Mouse (Mus musculus): ENCODE measurements around the gene Tada1. TPM values are rescaled to one million over a fixed set of nuclear protein-coding genes. Genes with fewer than 3 reads are reported as not detected.

Tada1 gene
- total RNA-seq, 2 experiments from 2014 or later: 6.0 to 14.8 TPM

DNA sequence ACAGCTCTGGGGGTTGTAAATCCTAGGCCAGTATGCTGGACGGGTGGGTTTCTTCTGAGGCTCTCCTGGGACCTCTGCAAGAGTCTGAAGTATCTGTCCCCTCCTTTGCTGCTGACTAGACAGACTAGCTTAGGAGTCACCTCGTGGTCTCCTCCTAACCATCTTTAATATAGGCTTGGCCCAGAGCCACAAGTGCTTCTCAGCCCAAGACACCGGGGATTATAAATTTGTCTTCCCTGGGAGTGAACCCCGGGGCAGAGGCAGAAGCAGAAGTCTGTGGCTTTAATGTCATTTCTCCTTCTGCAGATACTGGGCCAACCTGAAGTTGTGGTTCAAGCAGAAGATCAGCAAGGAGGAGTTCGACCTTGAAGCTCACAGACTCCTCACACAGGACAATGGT lies 2.9 kb downstream of the Tada1 start:
- no peak for ATAC-seq (replicated peaks; ENCODE audit: low FRiP score, poor library complexity, severe bottlenecking)

DNA sequence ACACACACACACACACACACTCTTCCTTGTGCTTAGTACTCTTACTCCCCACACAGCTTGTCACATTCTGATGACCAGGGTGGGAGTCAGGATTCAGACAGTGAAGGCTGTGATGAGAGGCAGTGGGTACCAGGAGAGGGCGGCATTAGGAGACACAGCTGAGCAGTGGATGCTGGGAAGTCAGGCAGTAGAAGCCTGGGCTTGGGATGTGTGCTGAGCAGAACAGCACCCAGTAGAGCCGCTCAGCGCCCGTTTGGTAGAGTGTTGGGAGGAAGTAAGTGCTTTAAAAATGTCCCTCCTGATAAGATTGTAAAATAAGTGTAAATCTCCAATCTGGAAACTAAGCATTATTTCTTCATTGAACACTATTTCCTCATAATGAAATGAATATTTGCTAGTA lies 3.7 kb downstream of the Tada1 start:
- ATAC-seq (replicated peaks; ENCODE audit: low FRiP score, poor library complexity, severe bottlenecking): no peak

DNA sequence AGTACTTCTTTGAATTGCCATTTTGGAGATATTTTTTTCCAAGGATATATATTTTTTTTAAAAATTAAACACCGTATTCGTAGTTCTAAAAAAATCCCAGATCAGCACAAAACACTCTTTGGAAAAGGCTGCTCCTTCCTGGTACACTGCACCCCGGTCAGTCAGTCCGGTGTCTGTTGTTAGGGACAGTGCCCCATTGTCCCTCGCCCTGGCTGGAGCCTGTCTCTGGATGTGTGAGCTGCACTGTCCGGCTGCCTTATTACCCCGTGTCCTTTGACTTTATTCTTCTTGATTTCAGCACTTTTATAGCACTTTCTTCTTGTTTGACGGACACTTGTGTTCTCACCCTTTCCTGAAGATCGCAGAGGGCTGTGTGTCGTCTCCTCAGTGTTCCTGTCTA lies 5.7 kb downstream of the Tada1 start:
- no peak for ATAC-seq (replicated peaks; ENCODE audit: low FRiP score, poor library complexity, severe bottlenecking)

DNA sequence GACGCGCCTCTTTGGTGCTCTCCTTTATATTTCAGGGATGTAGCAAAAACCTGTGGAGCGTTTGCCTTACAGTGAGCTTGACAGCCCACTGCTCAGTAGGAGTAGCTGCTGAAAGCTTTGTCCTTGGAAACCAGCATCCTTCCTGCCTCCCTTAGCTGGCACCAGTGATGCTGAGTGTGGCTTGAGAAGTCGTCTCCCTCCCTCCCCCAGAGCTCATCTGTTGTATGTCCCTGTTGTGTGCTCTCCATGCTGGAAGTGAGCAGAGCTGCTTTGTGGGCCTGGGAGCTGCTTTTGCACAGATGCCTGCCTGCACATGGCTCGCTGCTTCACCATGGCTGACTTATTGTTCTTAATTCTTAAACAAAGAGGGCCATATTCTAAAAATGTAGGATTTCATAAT lies 6.5 kb downstream of the Tada1 start:
- no peak for ATAC-seq (replicated peaks; ENCODE audit: low FRiP score, poor library complexity, severe bottlenecking)

DNA sequence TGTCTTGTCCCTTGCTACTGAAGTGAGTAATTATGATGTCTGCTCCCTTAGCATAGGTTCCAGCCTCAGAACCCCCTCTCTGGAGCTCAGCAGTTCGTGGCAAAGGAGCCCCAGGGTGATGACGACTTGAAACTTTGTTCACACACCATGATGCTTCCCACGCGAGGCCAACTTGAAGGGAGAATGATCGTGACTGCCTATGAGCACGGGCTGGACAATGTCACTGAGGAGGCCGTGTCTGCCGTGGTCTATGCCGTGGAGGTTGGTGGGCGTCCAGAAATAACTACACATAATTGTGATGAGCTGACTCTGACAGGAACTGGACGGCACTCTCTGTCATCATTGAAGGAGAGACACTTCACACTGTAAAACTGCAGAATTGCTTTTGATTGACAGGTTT lies 9.6 kb downstream of the Tada1 start:
- no peak for ATAC-seq (replicated peaks; ENCODE audit: low FRiP score, poor library complexity, severe bottlenecking)

DNA sequence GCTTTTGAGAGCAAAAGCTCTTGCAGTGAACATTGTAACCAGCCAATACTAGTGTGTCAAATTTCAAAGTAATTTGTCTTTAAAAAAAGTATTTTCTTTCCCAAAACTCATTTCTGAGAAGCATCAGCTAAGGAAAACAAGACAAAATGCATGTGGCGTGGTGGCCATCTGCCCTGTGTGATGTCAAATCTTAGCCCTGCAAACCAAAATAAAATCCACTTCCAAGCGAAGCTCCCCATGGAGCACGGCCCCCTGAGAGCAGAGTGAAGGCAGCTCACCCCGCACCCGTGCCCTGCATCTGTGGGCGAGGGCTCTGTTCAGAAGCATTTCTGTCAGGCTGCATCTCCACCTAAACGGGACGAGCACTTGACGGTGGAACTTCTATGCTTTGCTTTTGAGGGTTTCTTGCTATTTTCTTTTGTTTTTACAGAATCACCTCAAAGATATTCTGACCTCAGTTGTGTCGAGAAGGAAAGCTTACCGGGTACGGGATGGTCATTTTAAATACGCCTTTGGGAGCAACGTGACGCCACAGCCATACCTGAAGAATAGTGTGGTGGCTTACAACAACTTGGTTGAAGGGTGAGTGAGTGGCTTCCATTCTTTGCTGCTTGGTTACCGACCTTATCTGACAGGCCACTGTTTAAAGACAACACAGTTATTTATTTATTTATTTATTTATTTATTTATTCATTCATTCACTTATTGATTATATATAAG lies 10.7 kb downstream of the Tada1 start:
- ATAC-seq (replicated peaks; ENCODE audit: low FRiP score, poor library complexity, severe bottlenecking): no peak

DNA sequence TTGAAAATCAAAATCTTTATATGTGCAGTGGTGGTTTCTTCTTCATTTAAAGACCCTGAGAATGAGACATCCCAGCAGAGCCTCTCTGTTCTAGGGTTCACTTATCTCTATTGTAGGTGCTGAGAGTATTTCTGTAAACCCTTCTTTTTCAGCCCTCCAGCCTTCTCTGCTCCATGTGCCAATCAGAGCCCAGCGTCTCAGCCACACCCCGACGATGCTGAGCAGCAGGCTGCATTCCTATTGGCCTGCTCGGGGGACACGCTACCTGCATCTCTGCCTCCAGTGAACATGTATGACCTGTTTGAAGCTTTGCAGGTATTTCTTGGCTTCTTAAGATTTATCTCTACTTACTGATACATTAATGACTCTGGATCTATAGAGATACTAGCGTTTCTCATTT lies 12.8 kb downstream of the Tada1 start:
- no peak for ATAC-seq (replicated peaks; ENCODE audit: low FRiP score, poor library complexity, severe bottlenecking)

DNA sequence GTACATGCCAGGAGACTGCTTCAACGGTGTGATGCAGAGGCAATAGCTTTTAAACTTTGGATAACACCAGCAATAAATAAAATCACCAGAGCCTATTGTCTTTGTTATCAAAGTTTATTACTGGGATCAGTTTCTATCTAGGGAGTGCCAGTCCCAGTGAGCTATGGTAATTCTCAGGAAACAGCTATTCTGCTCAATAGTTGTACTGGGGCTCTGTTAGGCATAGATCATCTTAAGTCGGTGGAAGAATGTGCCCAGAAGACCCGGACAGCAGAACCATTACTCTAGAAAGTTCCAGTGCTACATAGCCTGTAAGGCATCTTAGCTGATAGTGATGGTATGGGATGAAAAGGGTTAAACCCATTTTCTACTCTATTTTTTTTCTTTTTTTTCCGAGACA lies 15.9 kb downstream of the Tada1 start:
- ATAC-seq (replicated peaks; ENCODE audit: low FRiP score, poor library complexity, severe bottlenecking): no peak

DNA sequence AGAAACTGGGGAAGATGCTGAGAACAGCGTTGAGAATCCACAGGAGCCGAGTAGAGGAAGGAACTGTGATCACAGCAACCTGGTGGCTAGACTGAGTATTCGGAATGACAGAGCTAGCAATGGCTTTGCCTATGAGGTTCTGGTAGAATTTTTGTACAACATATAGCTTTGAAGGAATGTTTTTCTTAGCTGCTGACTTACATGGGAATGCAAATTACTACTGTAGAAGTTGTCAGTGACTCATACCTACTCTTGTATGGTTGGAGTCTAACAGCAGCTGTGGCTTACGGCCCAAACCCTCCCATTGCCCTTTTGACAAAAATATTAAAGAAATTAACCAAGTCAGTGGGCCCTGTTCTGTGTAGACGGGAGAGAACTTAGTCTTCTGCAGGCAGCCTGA lies 16.8 kb downstream of the Tada1 start:
- ATAC-seq (replicated peaks; ENCODE audit: low FRiP score, poor library complexity, severe bottlenecking): no peak

DNA sequence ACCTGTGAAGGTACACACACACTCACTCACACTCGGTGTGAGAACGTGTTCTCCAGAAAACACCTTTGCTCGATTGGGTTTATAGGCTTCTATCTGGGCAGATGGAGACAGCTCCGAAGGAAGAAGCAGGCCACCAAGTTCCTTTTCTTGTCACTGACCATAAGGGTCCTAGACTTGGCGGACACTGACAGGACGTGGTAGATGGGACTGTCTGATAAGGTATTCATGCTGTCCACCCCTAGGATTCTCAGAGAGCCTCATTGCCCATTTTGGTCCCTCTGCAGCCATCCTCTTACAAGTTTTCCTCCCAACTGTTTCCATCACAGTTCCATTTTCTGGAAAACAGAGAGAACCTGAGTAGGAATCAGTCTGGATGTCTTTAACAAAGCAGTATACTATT lies 17.5 kb downstream of the Tada1 start:
- ATAC-seq (replicated peaks; ENCODE audit: low FRiP score, poor library complexity, severe bottlenecking): no peak

DNA sequence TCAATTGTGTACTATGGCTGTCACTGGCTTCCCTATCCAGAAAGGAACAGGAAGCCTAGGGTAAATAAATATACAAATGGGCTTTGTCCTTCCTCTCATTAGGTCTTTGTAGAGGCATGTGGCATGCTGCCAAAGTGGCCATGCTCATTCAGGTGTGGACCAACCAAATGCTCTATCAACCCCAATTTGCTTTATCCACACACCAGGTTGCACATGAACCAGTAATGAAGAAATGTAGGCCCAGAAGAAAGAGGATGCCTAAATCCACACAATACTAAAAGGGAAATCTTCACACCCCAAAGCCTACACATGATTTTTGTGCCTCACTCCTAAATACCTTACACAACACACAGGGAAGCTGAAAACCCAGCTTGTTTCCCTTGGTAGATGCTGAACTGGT lies 22.6 kb downstream of the Tada1 start:
- no peak for ATAC-seq (replicated peaks; ENCODE audit: low FRiP score, poor library complexity, severe bottlenecking)

DNA sequence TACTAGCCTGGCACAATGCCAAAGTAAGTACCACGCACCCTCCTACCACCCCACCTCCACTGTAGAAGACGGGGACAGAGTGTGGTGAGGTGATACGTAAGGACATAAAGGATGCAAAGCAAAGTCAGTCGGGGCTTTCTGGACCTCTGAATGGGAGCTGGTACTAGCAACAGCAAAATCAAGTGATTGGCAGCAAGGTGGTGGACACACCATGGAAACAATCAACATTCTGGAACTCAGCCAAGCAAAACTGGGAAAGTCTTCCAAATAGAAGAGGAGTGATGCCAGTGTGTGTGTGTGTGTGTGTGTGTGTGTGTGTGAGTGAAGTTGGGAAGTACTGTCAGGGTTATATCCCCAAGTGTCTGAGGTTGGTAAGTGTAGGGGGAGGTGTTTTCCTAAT lies 23.1 kb downstream of the Tada1 start:
- no peak for ATAC-seq (replicated peaks; ENCODE audit: low FRiP score, poor library complexity, severe bottlenecking)

DNA sequence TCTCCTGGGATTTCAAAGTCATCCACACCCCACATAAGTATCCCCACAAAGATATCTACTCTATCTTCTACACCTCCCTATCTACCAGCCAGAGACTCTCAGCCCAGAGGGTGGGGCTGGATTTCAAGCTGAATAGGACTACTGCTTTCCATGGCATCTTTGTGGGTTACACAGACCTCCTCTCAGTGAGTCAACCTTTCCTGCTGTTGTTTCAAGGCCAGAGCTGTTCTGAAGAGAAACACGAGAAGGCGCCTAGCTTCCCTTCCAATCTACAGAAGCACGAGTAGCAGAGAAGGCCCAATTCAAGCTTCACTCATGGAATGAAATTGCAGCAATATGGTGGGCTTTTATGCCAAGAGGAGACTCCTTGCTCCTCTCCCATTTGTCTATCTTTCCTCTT lies 24.9 kb downstream of the Tada1 start:
- no peak for ATAC-seq (replicated peaks; ENCODE audit: low FRiP score, poor library complexity, severe bottlenecking)

DNA sequence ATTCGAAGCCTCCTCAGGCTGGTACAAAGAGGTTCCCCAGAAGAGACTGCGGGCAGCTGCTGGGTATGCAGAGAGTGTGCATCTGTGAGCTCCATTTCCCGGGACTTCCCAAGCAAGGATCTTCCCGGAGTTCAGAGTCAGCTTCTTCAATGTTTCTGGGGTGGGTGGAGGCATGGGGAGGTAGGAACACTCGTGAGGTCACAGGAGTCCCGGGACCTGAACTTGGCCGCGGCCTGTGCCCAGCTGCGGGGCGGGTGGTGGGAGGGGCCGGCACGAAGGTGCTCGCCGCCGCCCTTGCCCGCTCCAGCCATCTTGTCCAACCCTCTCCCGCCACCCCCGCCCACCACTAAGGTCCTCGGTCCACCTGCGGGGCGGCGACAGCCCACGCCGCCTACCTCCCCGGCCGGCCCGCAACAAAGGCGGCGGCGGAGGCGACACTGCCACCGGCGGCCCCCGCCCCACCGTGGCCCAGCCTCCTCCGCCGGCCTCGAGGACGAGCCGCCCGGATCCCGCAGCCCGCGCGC lies 30.3 kb downstream of the Tada1 start:
- ATAC-seq (replicated peaks; ENCODE audit: low FRiP score, poor library complexity, severe bottlenecking): no peak

DNA sequence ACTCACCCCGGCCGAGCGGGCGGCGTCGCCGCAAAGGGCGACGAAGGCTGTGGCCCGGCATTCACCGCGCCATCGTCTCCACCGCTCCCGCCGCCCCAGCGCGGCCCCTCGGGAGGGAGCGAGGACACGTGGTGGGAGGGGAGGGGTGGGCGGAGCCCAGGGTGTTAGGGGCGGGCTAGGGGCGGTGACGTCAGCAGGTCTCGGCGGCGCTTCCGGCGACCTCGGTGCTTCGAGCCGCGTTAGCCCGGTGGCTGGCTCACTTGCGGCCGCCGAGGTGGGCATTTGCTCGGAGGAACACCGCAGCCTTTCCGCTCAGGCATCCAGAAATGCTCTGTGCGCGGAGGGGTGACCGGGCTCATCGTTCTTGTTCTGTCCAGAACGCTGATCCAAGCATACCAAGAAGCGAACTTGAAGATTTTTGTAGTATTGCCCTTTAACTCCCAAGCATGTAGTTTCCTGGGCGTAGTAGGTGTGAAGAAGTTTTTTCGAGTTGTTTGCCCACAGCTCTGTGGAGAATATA lies 30.9 kb downstream of the Tada1 start, which contains the start of gene Pogk:
Gene Pogk, minus strand, starts transcription at position 163 of the 520 bp plus-strand sequence.
- peak; percentile 64; the same call in 1 of the 2 replicates for ATAC-seq (replicated peaks; ENCODE audit: low FRiP score, poor library complexity, severe bottlenecking)

DNA sequence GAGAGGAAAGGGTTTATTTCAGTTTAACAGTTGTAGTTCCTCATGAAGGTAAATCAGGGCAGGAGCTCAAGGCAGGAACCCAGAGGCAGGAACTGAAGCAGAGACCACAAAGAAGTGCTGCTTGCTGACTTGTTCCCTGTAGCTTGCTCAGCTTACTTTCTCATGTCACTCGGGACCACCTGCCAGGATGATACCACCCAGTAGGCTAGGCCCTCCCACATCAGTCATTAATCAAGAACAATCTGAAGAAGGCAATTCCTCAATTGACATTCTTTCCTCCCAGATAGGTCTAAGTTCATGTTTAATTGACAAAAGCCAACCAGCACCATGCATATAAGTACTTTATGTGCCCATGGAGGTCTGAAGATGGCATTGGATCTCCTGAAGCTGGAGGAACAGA lies 32.6 kb downstream of the Tada1 start:
- no peak for ATAC-seq (replicated peaks; ENCODE audit: low FRiP score, poor library complexity, severe bottlenecking)

DNA sequence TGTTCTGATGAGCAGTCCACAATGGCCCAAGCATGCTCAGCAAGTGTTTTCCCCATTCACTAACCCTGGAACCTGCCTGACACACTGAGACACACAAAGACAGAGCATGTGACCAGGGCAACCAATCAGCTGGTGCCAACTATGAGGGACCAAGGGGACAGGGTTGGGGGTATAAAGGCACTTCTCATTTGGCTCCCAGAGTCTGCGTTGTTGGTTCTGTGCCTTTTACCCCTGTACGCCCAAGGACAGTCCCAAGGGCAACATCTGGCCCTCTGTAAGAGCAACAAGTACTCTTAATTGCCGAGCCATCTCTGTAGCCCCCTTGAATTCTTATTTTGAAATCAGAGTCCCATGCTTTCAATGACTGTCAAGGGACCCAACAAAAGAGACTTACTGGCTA lies 33.4 kb downstream of the Tada1 start:
- no peak for ATAC-seq (replicated peaks; ENCODE audit: low FRiP score, poor library complexity, severe bottlenecking)

DNA sequence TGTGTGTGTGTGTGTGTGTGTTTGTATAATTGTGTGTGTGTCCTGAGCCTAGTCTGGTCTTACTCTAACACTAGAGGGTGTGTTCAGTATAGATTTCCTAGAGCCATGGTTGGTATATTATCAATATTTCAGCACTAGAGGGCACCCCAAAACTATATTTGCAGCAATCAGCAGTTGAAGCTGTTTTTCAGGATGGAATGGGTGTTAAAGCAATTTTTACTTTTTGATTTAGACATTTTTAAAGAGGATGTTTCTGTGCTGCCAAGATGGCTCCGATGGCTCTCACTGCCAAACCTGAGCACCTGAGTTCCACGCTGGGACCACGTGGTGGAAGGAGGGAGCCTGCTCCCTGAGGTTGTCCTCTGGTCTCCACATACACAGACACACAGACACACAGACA lies 50.2 kb downstream of the Tada1 start:
- ATAC-seq (replicated peaks; ENCODE audit: low FRiP score, poor library complexity, severe bottlenecking): no peak

DNA sequence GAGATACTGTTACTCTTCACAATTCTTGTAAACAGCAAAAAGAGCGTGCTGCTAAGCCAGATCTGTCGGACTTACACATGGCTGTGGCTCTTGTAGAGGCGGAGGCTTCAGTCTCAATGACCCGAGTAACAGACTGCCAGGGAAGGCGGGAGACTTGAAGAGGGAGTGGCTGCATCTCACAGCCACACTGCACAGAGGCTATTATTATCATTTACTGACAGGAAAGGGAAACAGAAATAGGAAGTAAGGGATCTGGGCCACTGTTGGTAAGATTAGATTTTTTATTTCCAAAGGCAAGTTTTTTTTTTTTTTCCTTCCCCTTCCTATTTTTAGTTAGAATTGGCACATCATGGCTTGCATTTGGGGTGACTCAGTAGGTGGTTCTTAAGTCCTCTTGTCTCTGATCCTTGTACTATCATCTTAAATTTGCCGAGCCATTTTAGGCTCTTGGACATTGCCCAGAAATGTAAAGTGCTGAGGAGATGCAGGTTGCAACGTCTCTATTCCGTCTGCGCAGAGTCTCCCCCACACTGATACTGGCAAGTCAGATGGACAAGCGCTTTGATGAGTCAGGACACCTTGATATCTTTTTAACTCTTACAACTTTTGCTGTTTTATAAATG lies 51.0 kb downstream of the Tada1 start:
- no peak for ATAC-seq (replicated peaks; ENCODE audit: low FRiP score, poor library complexity, severe bottlenecking)

DNA sequence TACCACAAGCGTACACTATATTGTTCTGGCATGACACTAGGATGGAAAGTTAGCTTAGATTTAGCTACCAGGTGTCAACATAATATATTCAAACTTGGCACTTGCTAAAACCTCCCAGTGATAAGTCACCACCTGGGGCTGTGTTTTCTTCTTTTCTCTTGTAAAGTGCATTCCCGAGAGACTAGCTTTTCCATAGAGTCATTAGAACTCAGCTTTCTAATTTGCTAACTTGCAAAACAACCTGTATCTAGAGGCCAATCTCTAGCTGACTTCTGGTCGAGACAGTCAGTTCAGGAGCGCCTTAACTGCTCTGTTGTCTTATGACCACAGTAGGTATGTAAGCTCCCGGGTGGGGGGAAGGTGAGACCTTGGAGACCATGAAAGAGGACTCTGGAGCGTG lies 60.5 kb downstream of the Tada1 start:
- ATAC-seq (replicated peaks; ENCODE audit: low FRiP score, poor library complexity, severe bottlenecking): no peak

DNA sequence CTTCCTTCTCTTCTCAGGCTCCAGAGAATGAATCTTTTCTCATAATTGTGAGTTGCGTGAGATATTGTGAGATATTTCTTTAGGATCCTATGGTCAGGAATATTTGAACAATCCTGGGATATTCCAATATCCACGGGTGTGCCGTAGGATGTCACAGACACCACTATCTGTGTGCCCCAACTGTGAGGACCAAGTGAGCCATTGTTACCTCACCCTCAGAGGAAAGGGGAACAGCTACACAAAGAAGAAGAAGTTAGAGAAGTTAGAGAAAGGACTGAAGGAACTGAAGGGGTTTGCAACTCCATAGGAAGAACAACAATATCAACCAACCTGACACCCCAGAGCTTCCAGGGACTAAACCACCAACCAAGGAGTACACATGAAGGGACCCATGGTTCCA lies 63.1 kb downstream of the Tada1 start:
- ATAC-seq (replicated peaks; ENCODE audit: low FRiP score, poor library complexity, severe bottlenecking): no peak

All from erythroblast, adult 5-6 weeks (primary cell).